Mouse (Mus musculus) ovary, adult 18-20 months (tissue): ENCODE data around the gene Plaur.
"Not testable (repeated sequence)": the region's sequence is repeated elsewhere in the genome, so short reads cannot be mapped to it uniquely, and the experiment has no call there.

Experiments
- DNase-seq: peaks from one replicate; pipeline ENCODE4 v3.0.0; 2022; ENCODE audit warnings: low spot score, mixed read lengths

The Plaur gene

GRCm38 (mm10) chr7:24507726-24508114 is 45.4 kb downstream of the Plaur start:
- no peak for DNase-seq

GRCm38 (mm10) chr7:24512355-24512754 is 50.1 kb downstream of the Plaur start, which contains the start of gene AC161166.1:
Gene AC161166.1 (minus strand): TSS chr7:24512455.
- DNase-seq: no peak

DNA sequence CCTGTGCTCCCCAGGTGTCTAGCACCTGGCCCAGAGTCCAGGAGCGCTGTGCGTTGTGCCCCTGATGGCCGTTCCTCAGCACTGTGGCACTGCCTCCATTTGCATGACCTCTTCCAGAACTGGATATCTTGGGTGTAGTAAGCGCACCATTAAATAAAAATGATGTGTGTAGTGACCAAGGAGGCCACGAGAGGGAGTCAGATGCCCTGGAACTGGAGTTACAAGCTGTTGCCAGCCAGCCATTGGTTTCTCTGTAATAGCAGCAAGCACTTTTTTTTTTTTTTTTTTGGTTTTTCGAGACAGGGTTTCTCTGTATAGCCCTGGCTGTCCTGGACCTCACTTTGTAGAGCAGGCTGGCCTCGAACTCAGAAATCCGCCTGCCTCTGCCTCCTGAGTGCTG is 54.0 kb downstream of the Plaur start:
- not testable (repeated sequence) for DNase-seq

- DNase-seq: no peak
Observed at GRCm38 (mm10) chr7:24517077-24517476, 54.8 kb downstream of the Plaur start.

DNA sequence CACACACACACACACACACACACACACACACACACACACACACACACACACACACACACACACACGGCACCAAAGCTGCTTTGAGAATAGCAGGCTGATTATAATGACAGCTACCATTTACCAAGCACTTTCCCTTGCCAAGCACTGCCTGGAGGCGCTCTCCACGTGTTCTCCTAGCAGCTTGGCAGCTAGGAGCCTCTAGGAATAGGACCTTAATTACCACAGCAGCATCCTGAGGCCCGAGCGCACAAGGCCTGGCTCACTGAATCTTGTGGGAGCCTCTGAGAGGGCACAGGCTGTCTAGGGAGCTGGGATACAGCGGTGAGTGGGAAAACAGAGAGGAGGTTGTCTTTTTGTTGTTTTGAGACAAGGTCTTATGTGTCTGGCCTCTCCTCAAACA is 55.4 kb downstream of the Plaur start:
- DNase-seq: no peak

DNA sequence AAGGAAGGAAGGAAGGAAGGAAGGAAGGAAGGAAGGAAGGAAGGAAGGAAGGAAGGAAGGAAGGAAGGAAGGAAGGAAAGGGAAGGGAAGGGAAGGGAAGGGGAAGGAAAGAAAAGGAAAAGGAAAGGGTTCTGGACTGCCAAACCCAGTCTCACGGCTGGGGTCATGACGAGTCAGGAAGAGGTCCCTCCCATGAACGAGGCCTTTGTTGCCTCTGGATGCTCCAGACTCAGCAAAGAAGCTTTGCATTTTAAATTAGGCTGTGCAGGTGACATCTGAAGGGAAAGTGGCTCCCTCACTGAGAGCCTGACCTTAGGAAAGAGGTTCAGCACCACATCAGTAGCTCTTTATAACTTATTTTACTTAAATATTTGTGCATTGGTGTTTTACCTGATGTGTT is 56.8 kb downstream of the Plaur start:
- DNase-seq: no peak

DNA sequence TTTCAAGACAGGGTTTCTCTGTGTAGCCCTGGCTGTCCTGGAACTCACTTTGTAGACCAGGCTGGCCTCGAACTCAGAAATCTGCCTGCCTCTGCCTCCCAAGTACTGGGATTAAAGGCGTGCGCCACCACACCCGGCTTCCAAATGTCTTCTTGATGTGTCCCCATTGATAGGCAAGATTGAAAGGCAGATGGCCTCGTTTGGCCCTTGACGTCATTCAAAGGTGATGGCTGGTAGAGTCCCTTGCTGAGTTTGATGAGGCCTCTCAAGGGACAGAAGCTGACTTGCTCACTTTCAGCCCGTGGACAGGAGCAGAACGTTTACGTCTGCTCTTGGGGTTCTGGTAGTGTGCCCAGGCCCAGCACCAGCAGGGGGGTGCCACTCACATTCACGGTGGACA is 57.8 kb downstream of the Plaur start:
- not testable (repeated sequence) for DNase-seq

- no peak for DNase-seq
Observed at GRCm38 (mm10) chr7:24522805-24523204, 60.5 kb downstream of the Plaur start.

GRCm38 (mm10) chr7:24523723-24524122 is 61.4 kb downstream of the Plaur start:
- DNase-seq: no peak

DNA sequence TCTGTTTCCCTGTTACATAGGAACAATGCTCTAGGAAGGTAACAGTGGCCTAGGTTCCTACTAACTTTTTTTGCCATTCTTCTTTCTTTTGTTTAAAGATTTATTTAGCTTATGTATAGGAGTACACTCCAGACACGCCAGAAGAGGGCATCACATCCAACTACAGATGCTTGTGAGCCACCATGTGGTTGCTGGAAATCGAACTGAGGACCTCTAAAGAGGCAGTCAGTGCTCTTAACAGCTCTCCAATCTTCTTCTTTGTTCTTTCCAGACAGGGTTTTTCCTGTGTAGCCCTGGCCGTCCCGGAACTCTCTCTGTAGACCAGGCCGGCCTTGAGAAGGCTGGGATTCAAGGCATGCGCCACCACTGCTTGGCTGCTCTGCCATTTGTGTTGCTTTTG is 62.7 kb downstream of the Plaur start:
- no peak for DNase-seq
